Mouse (Mus musculus) myocyte (in vitro differentiated cells): ENCODE results near the gene Snapc3. TPM values are rescaled to one million over a fixed set of nuclear protein-coding genes. Genes with fewer than 3 reads are reported as not detected.

Experiments
- H3K27me3 ChIP-seq: one replicate; pipeline ENCODE4 v1.6.1; 2011; ENCODE audit not compliant: control insufficient read depth, insufficient read depth, insufficient read length
- H3K36me3 ChIP-seq: one replicate; pipeline ENCODE4 v1.6.1; 2011; ENCODE audit not compliant: control insufficient read depth, insufficient read depth
- H3K4me2 ChIP-seq: one replicate; pipeline ENCODE4 v1.6.1; 2011; ENCODE audit warnings: low read depth, control low read depth
- H3K4me3 ChIP-seq: one replicate; pipeline ENCODE4 v1.5.1; 2011; ENCODE audit warnings: mild to moderate bottlenecking, control low read depth, moderate library complexity
- H3K79me2 ChIP-seq: one replicate; pipeline ENCODE4 v1.6.1; 2011; ENCODE audit not compliant: control insufficient read depth, insufficient read depth
- H3ac ChIP-seq: one replicate; pipeline ENCODE4 v1.6.1; 2011; ENCODE audit not compliant: control insufficient read depth, insufficient read length
- CEBPB ChIP-seq: IDR thresholded peaks from 2 replicates; pipeline ENCODE4 v1.6.1; 2011; ENCODE audit warnings: mild to moderate bottlenecking, moderate library complexity; ENCODE audit not compliant: poor library complexity, insufficient read depth, severe bottlenecking
- E2F4 ChIP-seq: IDR thresholded peaks from one replicate; pipeline ENCODE4 v1.6.1; 2011; ENCODE audit warnings: mild to moderate bottlenecking, control low read depth, moderate library complexity; ENCODE audit not compliant: insufficient read depth
- MAX ChIP-seq: IDR thresholded peaks from one replicate; pipeline ENCODE4 v1.6.1; 2011; ENCODE audit warnings: low read depth, mild to moderate bottlenecking, control low read depth
- MYOD1 ChIP-seq, 3 experiments: IDR thresholded peaks; one replicate each; pipeline ENCODE4 v1.6.1; 2011; ENCODE audit warnings: control low read depth in 2 of 3, low read depth in 2 of 3, mild to moderate bottlenecking in 2 of 3, moderate library complexity in 1 of 3; ENCODE audit not compliant: insufficient read length in 2 of 3, control insufficient read depth in 1 of 3
- MYOG ChIP-seq, 3 experiments: IDR thresholded peaks; one replicate each; pipeline ENCODE4 v1.6.1; 2011; ENCODE audit warnings: control low read depth in 2 of 3, low read depth in 2 of 3, mild to moderate bottlenecking in 2 of 3; ENCODE audit not compliant: insufficient read length in 2 of 3, control insufficient read depth in 1 of 3, insufficient read depth in 1 of 3
- POLR2A ChIP-seq: IDR thresholded peaks from one replicate; pipeline ENCODE4 v1.6.1; 2011; ENCODE audit warnings: low read depth, mild to moderate bottlenecking, control low read depth, moderate library complexity; ENCODE audit not compliant: insufficient read length
- POLR2AphosphoS2 ChIP-seq: IDR thresholded peaks from one replicate; pipeline ENCODE4 v1.6.1; 2011; ENCODE audit warnings: low read depth, control low read depth; ENCODE audit not compliant: insufficient read length
- REST ChIP-seq: IDR thresholded peaks from one replicate; pipeline ENCODE4 v1.6.1; 2011; ENCODE audit warnings: mild to moderate bottlenecking, control low read depth, moderate library complexity; ENCODE audit not compliant: insufficient read depth, insufficient read length
- SRF ChIP-seq: IDR thresholded peaks from one replicate; pipeline ENCODE4 v1.6.1; 2011; ENCODE audit warnings: low read depth; ENCODE audit not compliant: control insufficient read depth, insufficient read length
- TCF12 ChIP-seq: IDR thresholded peaks from one replicate; pipeline ENCODE4 v1.6.1; 2011; ENCODE audit warnings: mild to moderate bottlenecking, control low read depth; ENCODE audit not compliant: poor library complexity, insufficient read depth, severe bottlenecking
- TCF3 ChIP-seq: IDR thresholded peaks from one replicate; pipeline ENCODE4 v1.6.1; 2011; ENCODE audit warnings: low read depth, control low read depth; ENCODE audit not compliant: insufficient read length
- USF1 ChIP-seq: IDR thresholded peaks from one replicate; pipeline ENCODE4 v1.6.1; 2011; ENCODE audit warnings: low read depth, mild to moderate bottlenecking, control low read depth, moderate library complexity
- polyA plus RNA-seq: library from polyadenylated mRNA; unstranded; fragments of >200 nt; fragmentation: generic; extraction: Trizol; gene quantifications from one replicate; pipeline ENCODE4 v1.2.1, GENCODE M21; 2012; ENCODE audit warnings: missing spikeins

Gene Snapc3
- polyA plus RNA-seq, 1 experiment, result 18.4 TPM

DNA sequence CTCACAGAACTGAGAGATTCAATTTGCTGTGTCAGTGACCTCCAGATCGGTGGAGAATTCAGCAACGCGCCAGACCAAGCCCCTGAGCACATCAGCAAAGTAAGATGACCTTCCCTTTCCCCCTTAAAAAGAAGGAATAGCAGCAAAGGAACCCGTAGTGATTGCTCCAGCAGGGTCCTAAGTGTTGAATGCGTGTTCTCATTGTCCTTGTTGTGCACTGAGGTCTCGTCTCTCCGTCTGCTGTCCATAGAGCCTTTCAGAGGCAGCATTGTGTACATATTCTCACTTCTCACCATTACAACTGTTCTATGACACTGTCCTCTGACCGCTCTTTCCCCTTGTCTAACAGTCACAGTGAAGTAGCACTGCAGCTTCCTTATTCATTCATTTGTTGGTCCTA, 18.9 kb downstream of the Snapc3 start:
- no peak overlapping the region for H3K4me3 ChIP-seq
- no peaks in the 10 kb centered on the region for H3K27me3 ChIP-seq
- H3K79me2 ChIP-seq, result peaks cover 32% of the 10 kb centered on the region
- no peak overlapping the region for H3ac ChIP-seq
- H3K36me3 ChIP-seq, result peaks cover 26% of the 10 kb centered on the region
- TF ChIP-seq POLR2AphosphoS2 (no peak), MYOD1 (IDR thresholded peaks at IDR 0.05; ENCODE audit: control insufficient read depth in 1 of 3, insufficient read length in 2 of 3, low read depth in 2 of 3) (no peak), E2F4 (no peak), USF1 (no peak), TCF3 (no peak), TCF12 (no peak), MAX (no peak), MYOG (IDR thresholded peaks at IDR 0.05; ENCODE audit: control insufficient read depth in 1 of 3, insufficient read depth in 1 of 3, insufficient read length in 2 of 3, low read depth in 2 of 3) (no peak), REST (no peak), SRF (no peak), CEBPB (no peak)
- H3K4me2 ChIP-seq, result no peak overlapping the region

DNA sequence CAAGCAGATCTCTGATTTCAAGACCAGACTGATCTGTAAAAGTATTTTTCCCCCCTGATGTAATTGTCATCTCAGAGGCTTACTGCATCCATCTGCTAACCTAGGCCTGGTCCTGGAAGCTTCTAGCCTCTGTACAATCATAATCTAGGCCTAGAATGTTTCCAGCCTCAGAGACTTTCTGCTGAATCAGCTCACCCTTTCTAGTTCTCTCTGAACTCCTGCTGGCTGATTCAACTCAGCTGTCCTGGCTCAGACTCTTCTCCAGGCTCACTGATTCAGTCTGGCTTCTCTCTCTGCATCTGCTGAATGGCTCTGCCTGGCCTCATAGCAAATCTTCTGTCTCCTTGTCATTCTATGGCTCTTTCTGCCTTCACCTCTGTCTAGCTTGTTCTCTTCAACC, 20.6 kb downstream of the Snapc3 start:
- TF ChIP-seq MYOD1 (IDR thresholded peaks at IDR 0.05; ENCODE audit: control insufficient read depth in 1 of 3, insufficient read length in 2 of 3, low read depth in 2 of 3) (peak in 1 of 3 experiments; percentile 5), TCF12 (no peak), POLR2AphosphoS2 (no peak), POLR2A (no peak), SRF (no peak), E2F4 (no peak), MAX (no peak), REST (no peak), USF1 (no peak), TCF3 (no peak), MYOG (IDR thresholded peaks at IDR 0.05; ENCODE audit: control insufficient read depth in 1 of 3, insufficient read depth in 1 of 3, insufficient read length in 2 of 3, low read depth in 2 of 3) (peak in 2 of 3 experiments; percentile 43 to 59), CEBPB (no peak)
- H3K36me3 ChIP-seq, result peaks cover 26% of the 10 kb centered on the region
- H3K4me2 ChIP-seq, result peak overlapping the region; percentile 38
- no peaks in the 10 kb centered on the region for H3K27me3 ChIP-seq
- peaks cover 17% of the 10 kb centered on the region for H3K79me2 ChIP-seq
- H3ac ChIP-seq, result no peak overlapping the region
- no peak overlapping the region for H3K4me3 ChIP-seq

GRCm38 (mm10) chr4:83439045-83439444, 21.5 kb downstream of the Snapc3 start:
- peak in 1 of 3 experiments; percentile 28 for TF ChIP-seq MYOD1 (IDR thresholded peaks at IDR 0.05; ENCODE audit: control insufficient read depth in 1 of 3, insufficient read length in 2 of 3, low read depth in 2 of 3)
- TF ChIP-seq MYOG (IDR thresholded peaks at IDR 0.05; ENCODE audit: control insufficient read depth in 1 of 3, insufficient read depth in 1 of 3, insufficient read length in 2 of 3, low read depth in 2 of 3), result peak in 1 of 3 experiments; percentile 48
- no peak for TF ChIP-seq TCF3
- no peak for TF ChIP-seq MAX
- H3K79me2 ChIP-seq, result peaks cover 16% of the 10 kb centered on the region
- H3K27me3 ChIP-seq, result no peaks in the 10 kb centered on the region
- no peak overlapping the region for H3ac ChIP-seq
- H3K36me3 ChIP-seq, result peaks cover 20% of the 10 kb centered on the region
- H3K4me2 ChIP-seq, result peak overlapping the region; percentile 53
- H3K4me3 ChIP-seq, result no peak overlapping the region

DNA sequence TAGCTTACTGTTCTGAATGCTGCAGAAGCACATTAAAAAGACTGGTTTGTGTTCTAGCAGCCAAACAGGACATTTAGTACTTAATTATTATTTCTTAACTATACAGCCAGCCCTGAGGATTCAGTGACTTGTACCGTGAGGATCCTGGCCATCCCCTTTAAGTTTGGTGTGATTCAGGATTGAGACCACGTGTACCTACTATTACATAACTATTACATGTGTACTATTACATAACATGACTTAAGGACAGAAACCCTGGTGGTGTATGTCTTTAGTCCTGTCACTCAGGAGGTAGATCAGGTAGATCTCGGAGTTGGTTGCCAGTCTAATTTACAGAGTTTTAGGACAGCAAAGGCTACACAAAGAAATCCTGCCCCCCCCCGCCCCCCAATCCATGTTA, 23.5 kb downstream of the Snapc3 start:
- Histone ChIP-seq H3ac (no peak overlapping the region), H3K79me2 (peaks cover 12% of the 10 kb centered on the region), H3K4me2 (no peak overlapping the region), H3K36me3 (peaks cover 8% of the 10 kb centered on the region), H3K4me3 (no peak overlapping the region), H3K27me3 (no peaks in the 10 kb centered on the region)
- no peak for TF ChIP-seq MYOG (IDR thresholded peaks at IDR 0.05; ENCODE audit: control insufficient read depth in 1 of 3, insufficient read depth in 1 of 3, insufficient read length in 2 of 3, low read depth in 2 of 3)
- no peak for TF ChIP-seq TCF3
- no peak for TF ChIP-seq REST
- TF ChIP-seq E2F4, result no peak
- TF ChIP-seq CEBPB, result no peak
- no peak for TF ChIP-seq SRF
- no peak for TF ChIP-seq TCF12
- no peak for TF ChIP-seq POLR2AphosphoS2
- no peak for TF ChIP-seq MAX

DNA sequence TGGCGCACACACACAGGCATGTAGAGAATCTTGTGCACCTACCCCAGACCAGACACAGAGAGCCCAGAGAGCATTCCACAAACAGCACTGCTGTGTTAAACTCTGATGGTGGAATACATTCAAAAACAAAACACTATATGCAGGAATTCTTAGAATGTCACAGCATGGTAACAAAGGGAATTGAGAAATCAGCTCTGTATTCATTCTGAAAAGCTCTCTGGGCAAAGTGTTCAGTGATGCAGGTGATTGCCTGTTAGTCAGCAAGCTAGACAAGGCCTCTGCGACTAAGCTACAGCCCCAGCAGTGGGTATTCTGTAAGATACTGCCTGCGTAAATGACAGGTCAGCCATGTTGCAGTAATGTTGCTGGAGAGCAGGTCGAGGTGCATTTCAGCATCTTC, 33.3 kb downstream of the Snapc3 start:
- H3K79me2 ChIP-seq, result no peaks in the 10 kb centered on the region
- TF ChIP-seq MAX (no peak), REST (no peak), MYOG (IDR thresholded peaks at IDR 0.05; ENCODE audit: control insufficient read depth in 1 of 3, insufficient read depth in 1 of 3, insufficient read length in 2 of 3, low read depth in 2 of 3) (no peak), MYOD1 (IDR thresholded peaks at IDR 0.05; ENCODE audit: control insufficient read depth in 1 of 3, insufficient read length in 2 of 3, low read depth in 2 of 3) (no peak), TCF3 (no peak), POLR2AphosphoS2 (no peak), POLR2A (no peak)
- no peak overlapping the region for H3K4me3 ChIP-seq
- peaks cover 49% of the 10 kb centered on the region for H3K36me3 ChIP-seq
- H3K27me3 ChIP-seq, result no peaks in the 10 kb centered on the region
- no peak overlapping the region for H3K4me2 ChIP-seq
- H3ac ChIP-seq, result no peak overlapping the region
